Mouse (Mus musculus): ENCODE measurements around the gene Jund. TPM values are rescaled to one million over a fixed set of nuclear protein-coding genes. Genes with fewer than 3 reads are reported as not detected.

Gene Jund
- total and polyA plus RNA-seq, 2 experiments from 2014 or later: 99.3 to 470 TPM

- Histone ChIP-seq H3K4me3 (ENCODE audit: low read depth, low read length) (no peak overlapping the region), H3K27ac (ENCODE audit: low read depth, low read length) (no peak overlapping the region), H3K27me3 (ENCODE audit: insufficient read depth, low read length) (peaks cover 42% of the 10 kb centered on the region), H3K9me3 (ENCODE audit: low read length) (no peaks in the 10 kb centered on the region), H3K4me1 (ENCODE audit: insufficient read depth, low read length) (peaks cover 4% of the 10 kb centered on the region; the same call in 1 of the 2 replicates), H3K4me2 (ENCODE audit: low read depth, low read length, poor library complexity, severe bottlenecking) (no peak overlapping the region), H3K9ac (replicated peaks; ENCODE audit: low read length, poor library complexity, severe bottlenecking) (no peak overlapping the region), H3K36me3 (ENCODE audit: insufficient read depth, low read length) (no peaks in the 10 kb centered on the region)
- TF ChIP-seq CTCF (IDR thresholded peaks at IDR 0.05): no peak
- no peak for ATAC-seq (ENCODE audit: low FRiP score)
- WGBS: 83% methylated on average over 18 of the region's 18 CpGs
- DNase-seq (ENCODE audit: low spot score): no peak
Measured at GRCm38 (mm10) chr8:70747211-70747890, 48.6 kb downstream of the Jund start.

GRCm38 (mm10) chr8:70748246-70749096 lies 49.7 kb downstream of the Jund start:
- TF ChIP-seq CTCF (IDR thresholded peaks at IDR 0.05): no peak
- H3K27ac ChIP-seq (ENCODE audit: low read depth, low read length): no peak overlapping the region
- no peak overlapping the region for H3K4me2 ChIP-seq (ENCODE audit: low read depth, low read length, poor library complexity, severe bottlenecking)
- no peaks in the 10 kb centered on the region for H3K36me3 ChIP-seq (ENCODE audit: insufficient read depth, low read length)
- H3K9ac ChIP-seq (replicated peaks; ENCODE audit: low read length, poor library complexity, severe bottlenecking): no peak overlapping the region
- no peak overlapping the region for H3K4me3 ChIP-seq (ENCODE audit: low read depth, low read length)
- ATAC-seq (ENCODE audit: low FRiP score): no peak
- DNase-seq (ENCODE audit: low spot score): no peak
- 87% methylated on average over 23 of the region's 23 CpGs for whole genome bisulfite sequencing
- H3K4me1 ChIP-seq (ENCODE audit: insufficient read depth, low read length): peaks cover 4% of the 10 kb centered on the region; the same call in 1 of the 2 replicates
- peaks cover 31% of the 10 kb centered on the region for H3K27me3 ChIP-seq (ENCODE audit: insufficient read depth, low read length)
- H3K9me3 ChIP-seq (ENCODE audit: low read length): no peaks in the 10 kb centered on the region

GRCm38 (mm10) chr8:70749097-70749674 lies 50.4 kb downstream of the Jund start:
- no peak for TF ChIP-seq CTCF (IDR thresholded peaks at IDR 0.05)
- 87% methylated on average over 18 of the region's 19 CpGs for WGBS
- ATAC-seq (ENCODE audit: low FRiP score) (no peak), DNase-seq (ENCODE audit: low spot score) (no peak)
- Histone ChIP-seq H3K27ac (ENCODE audit: low read depth, low read length) (no peak overlapping the region), H3K9ac (replicated peaks; ENCODE audit: low read length, poor library complexity, severe bottlenecking) (no peak overlapping the region), H3K9me3 (ENCODE audit: low read length) (no peaks in the 10 kb centered on the region), H3K36me3 (ENCODE audit: insufficient read depth, low read length) (no peaks in the 10 kb centered on the region), H3K4me1 (ENCODE audit: insufficient read depth, low read length) (no peaks in the 10 kb centered on the region), H3K4me2 (ENCODE audit: low read depth, low read length, poor library complexity, severe bottlenecking) (no peak overlapping the region), H3K4me3 (ENCODE audit: low read depth, low read length) (no peak overlapping the region), H3K27me3 (ENCODE audit: insufficient read depth, low read length) (peaks cover 26% of the 10 kb centered on the region)

Other genes starting within 250 kb of the Jund start
- 48.9 and 51.0 TPM in 2 replicates for gene Klhl26, start 222.0 kb upstream of the Jund start, total RNA-seq (2014; rRNA removed)
- 39.4 TPM in 2 replicates for gene Klhl26, start 222.0 kb upstream of the Jund start, polyA plus RNA-seq (2015; fragmentation: Nextera tagmentation; extraction: Ambion mirVana)
- 168 and 206 TPM in 2 replicates for gene Tmem59l, start 211.6 kb upstream of the Jund start, total RNA-seq (2014; rRNA removed)
- gene Tmem59l, start 211.6 kb upstream of the Jund start, polyA plus RNA-seq (2015; fragmentation: Nextera tagmentation; extraction: Ambion mirVana): 203 and 226 TPM in 2 replicates
- 4.1 and 4.3 TPM in 2 replicates for gene Crlf1, start 205.8 kb upstream of the Jund start, total RNA-seq (2014; rRNA removed)
- 9.4 and 10.9 TPM in 2 replicates for gene Crlf1, start 205.8 kb upstream of the Jund start, polyA plus RNA-seq (2015; fragmentation: Nextera tagmentation; extraction: Ambion mirVana)
- 118 and 121 TPM in 2 replicates for gene Rex1bd, start 192.2 kb upstream of the Jund start, total RNA-seq (2014; rRNA removed)
- 198 and 212 TPM in 2 replicates for gene Rex1bd, start 192.2 kb upstream of the Jund start, polyA plus RNA-seq (2015; fragmentation: Nextera tagmentation; extraction: Ambion mirVana)
- gene Uba52, start 188.1 kb upstream of the Jund start, total RNA-seq (2014; rRNA removed): 357 and 402 TPM in 2 replicates
- gene Uba52, start 188.1 kb upstream of the Jund start, polyA plus RNA-seq (2015; fragmentation: Nextera tagmentation; extraction: Ambion mirVana): 721 and 736 TPM in 2 replicates
- 490 and 533 TPM in 2 replicates for gene Fkbp8, start 171.2 kb upstream of the Jund start, total RNA-seq (2014; rRNA removed)
- gene Fkbp8, start 171.2 kb upstream of the Jund start, polyA plus RNA-seq (2015; fragmentation: Nextera tagmentation; extraction: Ambion mirVana): 351 and 386 TPM in 2 replicates
- gene Kxd1, start 171.0 kb upstream of the Jund start, total RNA-seq (2014; rRNA removed): 36.3 and 38.2 TPM in 2 replicates
- gene Kxd1, start 171.0 kb upstream of the Jund start, polyA plus RNA-seq (2015; fragmentation: Nextera tagmentation; extraction: Ambion mirVana): 53.1 and 55.8 TPM in 2 replicates
- 10.2 and 14.1 TPM in 2 replicates for gene Ell, start 159.5 kb upstream of the Jund start, total RNA-seq (2014; rRNA removed)
- 12.6 and 13.2 TPM in 2 replicates for gene Ell, start 159.5 kb upstream of the Jund start, polyA plus RNA-seq (2015; fragmentation: Nextera tagmentation; extraction: Ambion mirVana)
- gene Isyna1, start 104.6 kb upstream of the Jund start, total RNA-seq (2014; rRNA removed): 176 and 180 TPM in 2 replicates
- gene Isyna1, start 104.6 kb upstream of the Jund start, polyA plus RNA-seq (2015; fragmentation: Nextera tagmentation; extraction: Ambion mirVana): 140 and 146 TPM in 2 replicates
- 279 and 392 TPM in 2 replicates for gene Ssbp4, start 90.1 kb upstream of the Jund start, total RNA-seq (2014; rRNA removed)
- gene Ssbp4, start 90.1 kb upstream of the Jund start, polyA plus RNA-seq (2015; fragmentation: Nextera tagmentation; extraction: Ambion mirVana): 230 and 247 TPM in 2 replicates
- 1.8 and 2.2 TPM in 2 replicates for gene Lrrc25, start 82.8 kb upstream of the Jund start, total RNA-seq (2014; rRNA removed)
- 0.74 and 1.4 TPM in 2 replicates for gene Lrrc25, start 82.8 kb upstream of the Jund start, polyA plus RNA-seq (2015; fragmentation: Nextera tagmentation; extraction: Ambion mirVana)
- 0.22 and 1.8 TPM in 2 replicates for gene Gdf15, start 66.5 kb upstream of the Jund start, total RNA-seq (2014; rRNA removed)
- gene Gdf15, start 66.5 kb upstream of the Jund start, polyA plus RNA-seq (2015; fragmentation: Nextera tagmentation; extraction: Ambion mirVana): 0.26 and 0.32 TPM in 2 replicates
- gene Pgpep1, start 38.6 kb upstream of the Jund start, total RNA-seq (2014; rRNA removed): 40.2 and 60.6 TPM in 2 replicates
- gene Pgpep1, start 38.6 kb upstream of the Jund start, polyA plus RNA-seq (2015; fragmentation: Nextera tagmentation; extraction: Ambion mirVana): 37.6 and 50.6 TPM in 2 replicates
- 140 and 312 TPM in 2 replicates for gene Lsm4, start 25.7 kb upstream of the Jund start, total RNA-seq (2014; rRNA removed)
- gene Lsm4, start 25.7 kb upstream of the Jund start, polyA plus RNA-seq (2015; fragmentation: Nextera tagmentation; extraction: Ambion mirVana): 157 and 169 TPM in 2 replicates
- 0.22 TPM in 1 of 2 replicates, not detected in the other for gene Iqcn, start 4.5 kb downstream of the Jund start, total RNA-seq (2014; rRNA removed)
- gene Iqcn, start 4.5 kb downstream of the Jund start, polyA plus RNA-seq (2015; fragmentation: Nextera tagmentation; extraction: Ambion mirVana): 0.06 and 0.07 TPM in 2 replicates
- gene Gm3336, start 19.6 kb downstream of the Jund start, total RNA-seq (2014; rRNA removed): not detected in 2 replicates
- not detected in 2 replicates for gene Gm3336, start 19.6 kb downstream of the Jund start, polyA plus RNA-seq (2015; fragmentation: Nextera tagmentation; extraction: Ambion mirVana)
- 0.77 and 1.5 TPM in 2 replicates for gene Pde4c, start 24.8 kb downstream of the Jund start, total RNA-seq (2014; rRNA removed)
- 0.21 and 0.39 TPM in 2 replicates for gene Pde4c, start 24.8 kb downstream of the Jund start, polyA plus RNA-seq (2015; fragmentation: Nextera tagmentation; extraction: Ambion mirVana)
- gene Rab3a, start 55.7 kb downstream of the Jund start, total RNA-seq (2014; rRNA removed): 649 and 670 TPM in 2 replicates
- gene Rab3a, start 55.7 kb downstream of the Jund start, polyA plus RNA-seq (2015; fragmentation: Nextera tagmentation; extraction: Ambion mirVana): 726 and 813 TPM in 2 replicates
- 27.8 and 29.2 TPM in 2 replicates for gene Mpv17l2, start 62.0 kb downstream of the Jund start, total RNA-seq (2014; rRNA removed)
- 43.7 and 45.8 TPM in 2 replicates for gene Mpv17l2, start 62.0 kb downstream of the Jund start, polyA plus RNA-seq (2015; fragmentation: Nextera tagmentation; extraction: Ambion mirVana)
- gene Pik3r2, start 77.8 kb downstream of the Jund start, total RNA-seq (2014; rRNA removed): 141 and 159 TPM in 2 replicates
- gene Pik3r2, start 77.8 kb downstream of the Jund start, polyA plus RNA-seq (2015; fragmentation: Nextera tagmentation; extraction: Ambion mirVana): 102 and 113 TPM in 2 replicates
- 33.2 and 34.1 TPM in 2 replicates for gene Mast3, start 106.1 kb downstream of the Jund start, total RNA-seq (2014; rRNA removed)
- gene Mast3, start 106.1 kb downstream of the Jund start, polyA plus RNA-seq (2015; fragmentation: Nextera tagmentation; extraction: Ambion mirVana): 20.2 and 24.0 TPM in 2 replicates
- not detected in 2 replicates for gene Il12rb1, start 109.5 kb downstream of the Jund start, total RNA-seq (2014; rRNA removed)
- gene Il12rb1, start 109.5 kb downstream of the Jund start, polyA plus RNA-seq (2015; fragmentation: Nextera tagmentation; extraction: Ambion mirVana): not detected in 2 replicates
- gene Arrdc2, start 140.8 kb downstream of the Jund start, total RNA-seq (2014; rRNA removed): 13.6 TPM in 2 replicates
- gene Arrdc2, start 140.8 kb downstream of the Jund start, polyA plus RNA-seq (2015; fragmentation: Nextera tagmentation; extraction: Ambion mirVana): 6.0 and 6.6 TPM in 2 replicates
- 32.5 and 32.8 TPM in 2 replicates for gene Kcnn1, start 164.3 kb downstream of the Jund start, total RNA-seq (2014; rRNA removed)
- 10.0 and 10.3 TPM in 2 replicates for gene Kcnn1, start 164.3 kb downstream of the Jund start, polyA plus RNA-seq (2015; fragmentation: Nextera tagmentation; extraction: Ambion mirVana)
- 44.3 and 48.6 TPM in 2 replicates for gene Ccdc124, start 175.0 kb downstream of the Jund start, total RNA-seq (2014; rRNA removed)
- 159 and 163 TPM in 2 replicates for gene Ccdc124, start 175.0 kb downstream of the Jund start, polyA plus RNA-seq (2015; fragmentation: Nextera tagmentation; extraction: Ambion mirVana)
- 1.2 and 2.1 TPM in 2 replicates for gene Slc5a5, start 193.8 kb downstream of the Jund start, total RNA-seq (2014; rRNA removed)
- 3.7 and 4.1 TPM in 2 replicates for gene Slc5a5, start 193.8 kb downstream of the Jund start, polyA plus RNA-seq (2015; fragmentation: Nextera tagmentation; extraction: Ambion mirVana)
- 1,447 and 1,819 TPM in 2 replicates for gene Rpl18a, start 198.5 kb downstream of the Jund start, total RNA-seq (2014; rRNA removed)
- 2,274 and 2,285 TPM in 2 replicates for gene Rpl18a, start 198.5 kb downstream of the Jund start, polyA plus RNA-seq (2015; fragmentation: Nextera tagmentation; extraction: Ambion mirVana)
- gene Map1s, start 207.0 kb downstream of the Jund start, total RNA-seq (2014; rRNA removed): 87.7 and 93.7 TPM in 2 replicates
- 59.1 and 59.8 TPM in 2 replicates for gene Map1s, start 207.0 kb downstream of the Jund start, polyA plus RNA-seq (2015; fragmentation: Nextera tagmentation; extraction: Ambion mirVana)

Measured in midbrain, postnatal 0 days (tissue).